Mouse (Mus musculus) bone marrow, adult 2 months (tissue): ENCODE data around the gene Pde7b.

Experiments used
- CTCF ChIP-seq: fragments of 200-500 bp; IDR thresholded peaks from 2 replicates; pipeline ENCODE4 v1.5.1; 2011; ENCODE audit warnings: low read length, control low read depth; ENCODE audit not compliant: control insufficient read depth, insufficient read depth
- POLR2A ChIP-seq: fragments of 200-500 bp; IDR thresholded peaks from 2 replicates; pipeline ENCODE4 v1.6.1; 2011; ENCODE audit warnings: low read depth, mild to moderate bottlenecking, control low read depth, low read length, borderline replicate concordance; ENCODE audit not compliant: control insufficient read depth

DNA sequence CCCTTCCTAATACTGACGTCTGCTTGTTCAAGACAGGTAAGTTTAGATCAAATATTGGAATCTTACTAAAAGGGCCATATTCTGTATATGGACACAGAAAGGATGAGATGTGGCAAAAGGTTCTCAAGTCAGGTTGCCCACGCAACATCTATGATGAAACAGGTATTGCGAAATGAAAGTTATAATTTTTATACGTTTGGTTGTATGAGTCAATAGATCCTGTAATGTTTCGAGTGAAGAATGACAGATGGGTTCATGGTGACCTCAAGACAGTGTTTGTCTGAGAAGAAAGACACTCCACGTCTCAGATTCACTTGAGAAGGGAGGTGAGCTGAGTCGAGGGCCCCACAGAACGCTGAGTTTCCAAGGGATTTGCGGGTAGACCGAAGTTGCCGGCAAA lies 149.9 kb downstream of the Pde7b start:
- TF ChIP-seq CTCF (no peak), POLR2A (no peak)
